8 mouse cellular contexts compared by ENCODE assay signal in genomic region chr2:29252059-29252598, GRCm38 (mm10). TPM values are rescaled to one million over a fixed set of nuclear protein-coding genes. Genes with fewer than 3 reads are reported as not detected.
DNase-seq lines count a peak whose midpoint lies in the region; ATAC-seq and TF ChIP-seq lines count a peak whose summit lies in the region.

No protein-coding gene starts in this region.

- peaks cover 78% of the 10 kb centered on the region for H3K27me3 ChIP-seq in intestine, embryonic 16.5 days (replicated peaks; ENCODE audit: control insufficient read depth, insufficient read depth, low read length)
- peaks cover 89% of the 10 kb centered on the region for H3K27me3 ChIP-seq in lung, embryonic 14.5 days (ENCODE audit: insufficient read depth, low read length)
- H3K27me3 ChIP-seq in neural tube, embryonic 15.5 days (replicated peaks), result peaks cover 61% of the 10 kb centered on the region

- peak overlapping the region; percentile 71 for H3K4me3 ChIP-seq in intestine, embryonic 16.5 days (ENCODE audit: low read length)
- peak overlapping the region; percentile 58 for H3K4me3 ChIP-seq in lung, embryonic 14.5 days (ENCODE audit: low read depth, low read length)
- H3K4me3 ChIP-seq in neural tube, embryonic 15.5 days (replicated peaks), result peak overlapping the region; percentile 46

- under 1% methylated on average over 49 of the region's 49 CpGs for WGBS in intestine, embryonic 16.5 days
- WGBS in lung, embryonic 14.5 days, result 0% methylated on average over 49 of the region's 49 CpGs
- WGBS in neural tube, embryonic 15.5 days, result under 1% methylated on average over 48 of the region's 49 CpGs

- H3K9me3 ChIP-seq in intestine, embryonic 16.5 days (ENCODE audit: control insufficient read depth, low read length), result no peaks in the 10 kb centered on the region
- no peaks in the 10 kb centered on the region for H3K9me3 ChIP-seq in lung, embryonic 14.5 days (ENCODE audit: low read depth, low read length)
- no peaks in the 10 kb centered on the region for H3K9me3 ChIP-seq in neural tube, embryonic 15.5 days (replicated peaks)

- peaks cover 26% of the 10 kb centered on the region for H3K4me1 ChIP-seq in intestine, embryonic 16.5 days (ENCODE audit: control insufficient read depth, insufficient read depth, low read length)
- no peaks in the 10 kb centered on the region for H3K4me1 ChIP-seq in lung, embryonic 14.5 days (ENCODE audit: insufficient read depth)
- peaks cover 52% of the 10 kb centered on the region for H3K4me1 ChIP-seq in neural tube, embryonic 15.5 days

- ATAC-seq in intestine, embryonic 16.5 days, result peak; percentile 47
- peak; percentile 65 for ATAC-seq in lung, embryonic 14.5 days (ENCODE audit: insufficient read depth)
- 0 out of 2 replicates have a peak, but pooled peaks have one; percentile 14 for ATAC-seq in neural tube, embryonic 15.5 days (ENCODE audit: low FRiP score)

- peak; percentile 20; the same call in 1 of the 2 replicates for TF ChIP-seq CTCF in lung, embryonic 14.5 days (IDR thresholded peaks at IDR 0.05; ENCODE audit: low read depth)

- H3K4me2 ChIP-seq in intestine, embryonic 16.5 days (ENCODE audit: low read depth, low read length), result peak overlapping the region; percentile 100
- peak overlapping the region; percentile 99 for H3K4me2 ChIP-seq in lung, embryonic 14.5 days
- H3K4me2 ChIP-seq in neural tube, embryonic 15.5 days, result peak overlapping the region; percentile 95

- DNase-seq in left cerebral cortex, adult 18-20 months (ENCODE audit: low spot score in 2 of 2), result peak; percentile 37 to 58
- DNase-seq in left cerebral cortex, adult 9 months (ENCODE audit: low spot score in 2 of 2), result no peak
- peak; percentile 50 for DNase-seq in brain, adult 2 months (ENCODE audit: low read depth, low spot score)
- DNase-seq in heart, adult 11 months, result peak; percentile 95
- DNase-seq in lung, embryonic 14.5 days, result peak; percentile 65
- peak; percentile 43 to 47 for DNase-seq in thymus, postnatal 36 days

- peak overlapping the region; percentile 60 for H3K9ac ChIP-seq in intestine, embryonic 16.5 days (ENCODE audit: low read depth, low read length)
- H3K9ac ChIP-seq in lung, embryonic 14.5 days, result peak overlapping the region; percentile 53
- H3K9ac ChIP-seq in neural tube, embryonic 15.5 days (replicated peaks), result peak overlapping the region; percentile 42

- no peak overlapping the region for H3K27ac ChIP-seq in intestine, embryonic 16.5 days (ENCODE audit: low read length)
- no peak overlapping the region for H3K27ac ChIP-seq in lung, embryonic 14.5 days (ENCODE audit: low read depth)
- peak overlapping the region; percentile 46; the same call in 1 of the 2 replicates for H3K27ac ChIP-seq in neural tube, embryonic 15.5 days (replicated peaks)

- H3K36me3 ChIP-seq in intestine, embryonic 16.5 days (ENCODE audit: control insufficient read depth, insufficient read depth, low read length), result no peaks in the 10 kb centered on the region
- no peaks in the 10 kb centered on the region for H3K36me3 ChIP-seq in lung, embryonic 14.5 days (ENCODE audit: insufficient read depth)
- no peaks in the 10 kb centered on the region for H3K36me3 ChIP-seq in neural tube, embryonic 15.5 days

RNA-seq across cellular contexts. Expression of gene Ntng2, which starts 0.7 kb away (rescaled TPM):
- 10 to 100 TPM; 77.9 to 80.7 TPM for total RNA-seq in left cerebral cortex, adult 18-20 months (2021)
- 0.06 TPM in 1 of 2 replicates, not detected in the other for polyA plus RNA-seq in intestine, embryonic 16.5 days (2015; fragmentation: Nextera tagmentation; extraction: Ambion mirVana)
- 0.46 and 0.99 TPM in 2 replicates for polyA plus RNA-seq in lung, embryonic 14.5 days (2014; fragmentation: Nextera tagmentation; extraction: Ambion mirVana)
- 1.3 and 1.7 TPM in 2 replicates for polyA plus RNA-seq in neural tube, embryonic 15.5 days (2015; fragmentation: Nextera tagmentation; extraction: Ambion mirVana)

Comparison
In these comparisons a context has a peak if more than half of its experiments do, and no peak if none do; other contexts are left out.
1. DNase-seq: peak in left cerebral cortex, adult 18-20 months (2 of 2), brain, adult 2 months (single experiment), heart, adult 11 months (single experiment), lung, embryonic 14.5 days (single experiment) and thymus, postnatal 36 days (2 of 2); none in left cerebral cortex, adult 9 months (0 of 2).
2. ATAC-seq: peak in every context shown above with its lines; median percentile 65 in lung, embryonic 14.5 days; 47 in intestine, embryonic 16.5 days; 14 in neural tube, embryonic 15.5 days.
3. Peak in every context shown above with its lines, with median percentiles within 50 percentile points of each other: H3K4me2 ChIP-seq, H3K4me3 ChIP-seq and H3K9ac ChIP-seq.